Mouse (Mus musculus): ENCODE results near the gene Cep164.

DNA sequence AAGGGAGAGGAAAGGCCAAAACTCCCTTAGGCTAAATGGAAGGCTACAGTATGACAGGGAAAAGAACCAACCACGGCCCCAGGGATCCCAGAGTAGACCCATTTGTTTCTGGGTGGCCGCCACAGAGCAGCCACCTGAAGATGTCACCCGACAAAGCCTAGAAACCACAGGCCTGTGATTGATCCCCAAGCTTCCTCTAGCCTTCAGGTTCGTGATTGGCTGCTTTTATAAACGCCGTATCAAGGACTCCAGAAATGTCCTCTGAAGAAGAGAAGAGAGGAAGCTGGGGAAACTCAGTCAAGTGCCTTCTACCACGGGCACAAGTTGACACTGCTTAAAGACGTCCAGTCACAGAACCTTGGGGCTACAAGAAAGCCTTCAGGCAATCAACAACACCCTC, 20.7 kb downstream of the Cep164 start:
- TF ChIP-seq CTCF (IDR thresholded peaks at IDR 0.05; ENCODE audit: control insufficient read depth, insufficient read depth, low read length): no peak
- no peak for TF ChIP-seq POLR2A (IDR thresholded peaks at IDR 0.05; ENCODE audit: borderline replicate concordance, control insufficient read depth, low read depth, low read length)
